Mouse (Mus musculus) liver, postnatal 0 days (tissue): Measurements from ENCODE around the gene Gm815. TPM values are rescaled to one million over a fixed set of nuclear protein-coding genes. Genes with fewer than 3 reads are reported as not detected.

Experiments
- ATAC-seq: fragments of 200-750 bp; cut with Nextera tagmentation; 2 replicates; pipeline ENCODE4 v1.8.0; 2017; ENCODE audit warnings: mild to moderate bottlenecking, moderate library complexity
- DNase-seq: peaks from one replicate; pipeline ENCODE4 v3.0.0-alpha.2; 2016
- H3K27ac ChIP-seq: fragments of 300-500 bp; sonication (generic); 2 replicates; pipeline ENCODE4 v1.5.1; 2014; ENCODE audit warnings: antibody characterized with exemption, moderate library complexity, mild to moderate bottlenecking, low read depth
- H3K27me3 ChIP-seq: fragments of 300-500 bp; sonication (generic); 2 replicates; pipeline ENCODE4 v1.6.1; 2014; ENCODE audit warnings: low read length, control low read depth, mixed read lengths; ENCODE audit not compliant: insufficient read depth
- H3K36me3 ChIP-seq: fragments of 300-500 bp; sonication (generic); replicated peaks from 2 replicates; pipeline ENCODE4 v1.6.1; 2014; ENCODE audit warnings: mild to moderate bottlenecking, control low read depth, low read length, moderate library complexity, mixed read lengths; ENCODE audit not compliant: insufficient read depth
- H3K4me1 ChIP-seq: fragments of 300-500 bp; sonication (generic); 2 replicates; pipeline ENCODE4 v1.6.1; 2014; ENCODE audit warnings: antibody characterized with exemption, mild to moderate bottlenecking, control low read depth; ENCODE audit not compliant: insufficient read depth
- H3K4me2 ChIP-seq: fragments of 300-500 bp; sonication (generic); 2 replicates; pipeline ENCODE4 v1.6.1; 2014; ENCODE audit warnings: low read depth, mild to moderate bottlenecking, low read length, moderate library complexity, mixed read lengths
- H3K4me3 ChIP-seq: fragments of 300-500 bp; sonication (generic); 2 replicates; pipeline ENCODE4 v1.5.1; 2014; ENCODE audit warnings: low read depth, low read length
- H3K9ac ChIP-seq: fragments of 300-500 bp; sonication (generic); replicated peaks from 2 replicates; pipeline ENCODE4 v1.6.1; 2014; ENCODE audit warnings: mild to moderate bottlenecking, moderate library complexity
- H3K9me3 ChIP-seq: fragments of 300-500 bp; sonication (generic); 2 replicates; pipeline ENCODE4 v1.6.1; 2016; ENCODE audit warnings: mild to moderate bottlenecking, control low read depth, low read length, mixed read lengths
- CTCF ChIP-seq: sonication (generic); IDR thresholded peaks from 2 replicates; pipeline ENCODE4 v1.5.1; 2016; ENCODE audit warnings: antibody characterized with exemption, low read depth
- EP300 ChIP-seq: IDR thresholded peaks from 2 replicates; pipeline ENCODE4 v1.6.1; 2016; ENCODE audit warnings: antibody characterized with exemption, low read depth, mild to moderate bottlenecking
- WGBS: fragments of 180-500 bp; shearing (Covaris S2); extraction: QIAGEN DNeasy Blood & Tissue Kit; methylation state at CpG from one replicate; pipeline ENCODE4 v1.1.7; 2014; ENCODE audit not compliant: insufficient replicate concordance; 5-methylcytosine and 5-hydroxymethylcytosine counted together
- polyA plus RNA-seq: library from polyadenylated mRNA; unstranded; fragments of >200 nt; fragmentation: Nextera tagmentation; extraction: Ambion mirVana; gene quantifications from 2 replicates; pipeline ENCODE4 v1.2.1, GENCODE M21; 2015

Gm815 gene
- polyA plus RNA-seq, 1 experiment from 2014 or later, result not detected

DNA sequence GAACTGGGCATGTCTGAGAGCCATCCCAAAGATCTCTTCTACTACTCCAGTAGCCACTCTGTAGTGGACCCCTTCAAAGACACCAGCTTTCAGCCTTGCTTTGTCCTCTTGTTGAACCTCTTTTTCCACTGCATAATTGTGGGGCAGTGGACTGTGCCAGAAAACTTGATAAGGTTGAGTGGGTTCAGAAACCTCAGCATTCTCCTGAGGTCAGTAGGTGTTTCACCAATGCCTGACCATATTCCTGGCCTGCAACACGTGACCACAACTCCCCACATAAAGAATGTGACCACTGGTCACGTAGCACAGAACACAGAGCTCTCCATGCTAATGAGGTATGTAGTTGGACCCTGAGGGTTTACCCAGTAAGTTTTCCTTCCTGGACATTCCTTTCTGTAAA lies 48.5 kb downstream of the Gm815 start:
- no peaks in the 10 kb centered on the region for H3K4me1 ChIP-seq
- H3K9ac ChIP-seq, result no peak overlapping the region
- no peak for ATAC-seq
- no peaks in the 10 kb centered on the region for H3K36me3 ChIP-seq
- no peaks in the 10 kb centered on the region for H3K27me3 ChIP-seq
- no peaks in the 10 kb centered on the region for H3K9me3 ChIP-seq
- H3K4me2 ChIP-seq, result no peak overlapping the region
- WGBS, result 64% methylated on average over 2 of the region's 2 CpGs
- H3K4me3 ChIP-seq, result no peak overlapping the region
- TF ChIP-seq EP300 (no peak), CTCF (no peak)
- DNase-seq, result no peak
- H3K27ac ChIP-seq, result no peak overlapping the region
